Mouse (Mus musculus) midbrain, embryonic 12.5 days (tissue): Measurements from ENCODE around the gene C1ql1. TPM values are rescaled to one million over a fixed set of nuclear protein-coding genes. Genes with fewer than 3 reads are reported as not detected.

Experiments used
- ATAC-seq: fragments of 200-750 bp; cut with Nextera tagmentation; 2 replicates; pipeline ENCODE4 v1.8.0; 2017; ENCODE audit warnings: low read depth, moderate TSS enrichment, moderate library complexity; ENCODE audit not compliant: low FRiP score
- H3K27ac ChIP-seq: fragments of 300-500 bp; sonication (generic); replicated peaks from 2 replicates; pipeline ENCODE4 v1.5.1; 2016; ENCODE audit warnings: mild to moderate bottlenecking
- H3K27me3 ChIP-seq: fragments of 300-500 bp; sonication (generic); 2 replicates; pipeline ENCODE4 v1.6.1; 2016; ENCODE audit warnings: mild to moderate bottlenecking
- H3K36me3 ChIP-seq: fragments of 300-500 bp; sonication (generic); 2 replicates; pipeline ENCODE4 v1.6.1; 2016
- H3K4me1 ChIP-seq: fragments of 300-500 bp; sonication (generic); 2 replicates; pipeline ENCODE4 v1.6.1; 2016
- H3K4me2 ChIP-seq: fragments of 300-500 bp; sonication (generic); replicated peaks from 2 replicates; pipeline ENCODE4 v1.6.1; 2016; ENCODE audit warnings: mild to moderate bottlenecking, moderate library complexity
- H3K4me3 ChIP-seq: fragments of 300-500 bp; sonication (generic); 2 replicates; pipeline ENCODE4 v1.5.1; 2016; ENCODE audit warnings: mild to moderate bottlenecking
- H3K9ac ChIP-seq: fragments of 300-500 bp; sonication (generic); replicated peaks from 2 replicates; pipeline ENCODE4 v1.6.1; 2016; ENCODE audit warnings: mild to moderate bottlenecking, moderate library complexity
- H3K9me3 ChIP-seq: fragments of 300-500 bp; sonication (generic); 2 replicates; pipeline ENCODE4 v1.6.1; 2016; ENCODE audit warnings: mild to moderate bottlenecking
- WGBS: fragments of 180-500 bp; shearing (Covaris S2); methylation state at CpG from one replicate; pipeline ENCODE4 v1.1.7; 2016; 5-methylcytosine and 5-hydroxymethylcytosine counted together
- polyA plus RNA-seq: library from polyadenylated mRNA; unstranded; fragments of >200 nt; fragmentation: Nextera tagmentation; extraction: Ambion mirVana; gene quantifications from 2 replicates; pipeline ENCODE4 v1.2.1, GENCODE M21; 2016

The C1ql1 gene
- polyA plus RNA-seq, 1 experiment from 2014 or later: 15.3 TPM

DNA sequence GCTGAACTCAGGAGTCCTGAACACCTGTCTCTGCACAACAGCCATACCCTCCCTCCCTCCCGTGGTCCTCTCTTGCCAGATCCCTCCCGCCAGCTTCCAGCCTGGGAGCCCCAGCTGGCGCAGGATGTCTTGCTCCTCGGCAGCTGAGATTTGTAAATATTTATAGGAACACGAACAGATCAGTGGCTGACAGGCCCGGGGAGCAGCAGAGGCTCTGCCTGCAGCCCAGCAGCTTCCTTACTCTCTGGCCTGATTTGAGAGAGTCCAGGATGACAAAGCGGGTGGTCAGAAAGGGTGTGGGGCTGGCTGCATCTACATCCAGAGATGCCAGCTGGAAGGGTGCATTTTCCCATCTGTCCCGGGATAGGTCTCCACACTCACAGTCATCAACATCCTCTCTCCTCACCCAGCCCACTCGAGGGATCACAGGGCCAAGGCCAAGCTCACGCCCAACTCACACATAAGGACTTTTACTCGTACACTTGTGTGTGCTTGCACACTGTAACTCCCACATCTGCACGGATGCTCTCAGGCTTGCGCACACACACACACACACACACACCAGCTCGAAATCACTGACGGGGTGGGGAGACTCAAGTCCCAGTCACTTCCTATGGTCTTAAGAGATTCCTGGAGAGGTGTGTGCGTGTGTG, 10.6 kb upstream of the C1ql1 start:
- no peak overlapping the region for H3K4me3 ChIP-seq
- H3K9me3 ChIP-seq: no peaks in the 10 kb centered on the region
- peaks cover 37% of the 10 kb centered on the region for H3K4me1 ChIP-seq
- H3K36me3 ChIP-seq: no peaks in the 10 kb centered on the region
- H3K27ac ChIP-seq: peak overlapping the region; percentile 78
- no peak overlapping the region for H3K9ac ChIP-seq
- peaks cover 14% of the 10 kb centered on the region for H3K27me3 ChIP-seq
- 48% methylated on average over 16 of the region's 16 CpGs for WGBS
- no peak overlapping the region for H3K4me2 ChIP-seq
- ATAC-seq: peak; percentile 25; the same call in 1 of the 2 replicates

DNA sequence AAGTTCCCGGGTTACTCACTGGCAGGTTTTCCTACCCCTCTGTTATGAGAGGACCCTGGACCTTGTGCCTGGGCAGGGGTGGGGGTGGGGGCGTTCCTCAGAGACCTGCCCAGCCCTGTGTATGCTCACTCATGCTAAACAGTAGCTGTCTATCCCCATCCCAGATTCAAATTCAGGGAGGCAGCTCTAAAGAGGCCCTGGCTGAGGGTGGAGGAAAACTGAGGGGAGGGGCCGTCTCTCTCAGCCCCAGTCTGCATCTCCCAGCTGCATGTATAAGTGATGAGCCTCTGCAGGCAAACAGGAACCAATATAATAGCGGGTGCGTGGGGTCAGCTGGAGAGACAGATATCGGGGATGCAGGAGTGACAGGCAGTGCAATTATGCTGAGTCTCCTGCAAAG, 6.4 kb upstream of the C1ql1 start:
- H3K4me1 ChIP-seq: peaks cover 48% of the 10 kb centered on the region
- H3K9ac ChIP-seq: 0 out of 2 replicates have a peak overlapping the region, but pooled peaks have one; percentile 11
- no peaks in the 10 kb centered on the region for H3K36me3 ChIP-seq
- ATAC-seq: peak; percentile 84
- peak overlapping the region; percentile 80 for H3K27ac ChIP-seq
- H3K9me3 ChIP-seq: no peaks in the 10 kb centered on the region
- H3K4me3 ChIP-seq: no peak overlapping the region
- H3K4me2 ChIP-seq: peak overlapping the region; percentile 12
- 14% methylated on average over 6 of the region's 6 CpGs for WGBS
- peaks cover 53% of the 10 kb centered on the region for H3K27me3 ChIP-seq

DNA sequence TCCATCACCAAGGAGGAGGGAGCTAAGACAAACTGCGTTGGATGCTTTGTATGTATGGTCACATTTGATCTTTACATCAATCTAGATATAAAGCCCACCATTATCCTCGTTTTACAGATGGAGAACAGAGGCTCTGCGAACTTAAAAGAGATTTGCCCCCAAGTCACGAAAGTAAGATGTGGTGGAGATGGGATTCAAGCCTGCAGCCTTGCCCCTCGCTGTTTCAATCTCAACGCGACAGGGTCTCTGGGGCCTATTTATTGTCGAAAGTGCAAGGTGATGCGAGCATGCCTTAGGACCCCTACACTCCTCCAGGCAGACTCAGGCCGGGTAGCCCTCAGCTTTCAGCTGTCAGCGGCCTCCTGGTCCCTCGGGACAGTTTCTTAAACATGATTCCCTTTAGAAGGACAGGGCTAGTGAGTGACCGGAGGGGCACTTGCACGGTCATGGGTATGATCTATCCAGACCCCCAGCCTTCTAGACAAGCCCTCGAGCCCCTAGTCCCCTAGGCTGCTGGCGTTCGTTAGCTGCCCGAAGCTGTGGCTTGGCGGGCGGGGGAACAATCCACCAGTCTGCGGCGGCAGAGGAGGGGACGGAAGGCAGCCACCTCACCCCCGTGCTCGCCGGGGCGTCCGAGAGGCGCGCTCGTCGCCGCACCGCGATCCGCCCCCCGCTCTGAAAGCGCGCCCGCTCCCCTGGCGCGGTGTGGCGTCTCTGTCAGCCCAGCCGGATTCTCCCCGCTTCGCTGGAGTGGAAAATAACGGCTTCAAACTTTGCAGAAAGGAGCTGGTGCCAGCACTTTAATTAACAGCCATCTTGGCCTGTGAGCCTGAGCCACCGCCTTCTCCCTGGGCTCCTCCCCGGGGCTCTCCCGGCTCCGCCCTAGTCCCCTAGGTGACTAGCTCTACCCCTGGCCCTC, 1.8 kb upstream of the C1ql1 start:
- H3K36me3 ChIP-seq: no peaks in the 10 kb centered on the region
- WGBS: under 1% methylated on average over 51 of the region's 51 CpGs
- H3K4me1 ChIP-seq: peaks cover 57% of the 10 kb centered on the region
- ATAC-seq: no peak
- peaks cover 85% of the 10 kb centered on the region for H3K27me3 ChIP-seq
- H3K4me2 ChIP-seq: peak overlapping the region; percentile 66
- no peaks in the 10 kb centered on the region for H3K9me3 ChIP-seq
- H3K9ac ChIP-seq: peak overlapping the region; percentile 61
- H3K4me3 ChIP-seq: peak overlapping the region; percentile 44
- peak overlapping the region; percentile 54; the same call in 1 of the 2 replicates for H3K27ac ChIP-seq

DNA sequence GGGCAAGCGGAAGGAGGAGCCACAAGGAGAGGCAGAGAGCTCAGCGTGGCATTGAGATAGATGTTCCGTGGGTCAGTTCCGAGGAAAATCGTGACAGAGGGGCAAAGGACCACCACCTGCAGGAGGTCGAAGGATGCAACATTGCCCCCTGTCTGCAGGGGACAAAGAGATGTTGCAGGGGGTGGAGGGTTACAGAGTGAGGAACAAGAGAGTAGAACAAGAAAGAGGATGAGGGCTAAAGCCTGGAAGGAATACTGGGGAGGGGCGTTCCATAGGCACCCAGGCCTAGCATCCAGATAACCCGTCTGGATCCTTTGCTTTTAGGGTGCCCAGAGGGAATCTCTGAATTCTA, 480 bp upstream of the C1ql1 start:
- 4% methylated on average over 8 of the region's 8 CpGs for WGBS
- peak overlapping the region; percentile 62 for H3K4me2 ChIP-seq
- H3K9me3 ChIP-seq: no peaks in the 10 kb centered on the region
- H3K27me3 ChIP-seq: peaks cover 96% of the 10 kb centered on the region
- no peaks in the 10 kb centered on the region for H3K36me3 ChIP-seq
- H3K27ac ChIP-seq: no peak overlapping the region; the same call in 1 of the 2 replicates
- H3K4me3 ChIP-seq: peak overlapping the region; percentile 39
- ATAC-seq: no peak
- H3K4me1 ChIP-seq: peaks cover 47% of the 10 kb centered on the region
- no peak overlapping the region for H3K9ac ChIP-seq

DNA sequence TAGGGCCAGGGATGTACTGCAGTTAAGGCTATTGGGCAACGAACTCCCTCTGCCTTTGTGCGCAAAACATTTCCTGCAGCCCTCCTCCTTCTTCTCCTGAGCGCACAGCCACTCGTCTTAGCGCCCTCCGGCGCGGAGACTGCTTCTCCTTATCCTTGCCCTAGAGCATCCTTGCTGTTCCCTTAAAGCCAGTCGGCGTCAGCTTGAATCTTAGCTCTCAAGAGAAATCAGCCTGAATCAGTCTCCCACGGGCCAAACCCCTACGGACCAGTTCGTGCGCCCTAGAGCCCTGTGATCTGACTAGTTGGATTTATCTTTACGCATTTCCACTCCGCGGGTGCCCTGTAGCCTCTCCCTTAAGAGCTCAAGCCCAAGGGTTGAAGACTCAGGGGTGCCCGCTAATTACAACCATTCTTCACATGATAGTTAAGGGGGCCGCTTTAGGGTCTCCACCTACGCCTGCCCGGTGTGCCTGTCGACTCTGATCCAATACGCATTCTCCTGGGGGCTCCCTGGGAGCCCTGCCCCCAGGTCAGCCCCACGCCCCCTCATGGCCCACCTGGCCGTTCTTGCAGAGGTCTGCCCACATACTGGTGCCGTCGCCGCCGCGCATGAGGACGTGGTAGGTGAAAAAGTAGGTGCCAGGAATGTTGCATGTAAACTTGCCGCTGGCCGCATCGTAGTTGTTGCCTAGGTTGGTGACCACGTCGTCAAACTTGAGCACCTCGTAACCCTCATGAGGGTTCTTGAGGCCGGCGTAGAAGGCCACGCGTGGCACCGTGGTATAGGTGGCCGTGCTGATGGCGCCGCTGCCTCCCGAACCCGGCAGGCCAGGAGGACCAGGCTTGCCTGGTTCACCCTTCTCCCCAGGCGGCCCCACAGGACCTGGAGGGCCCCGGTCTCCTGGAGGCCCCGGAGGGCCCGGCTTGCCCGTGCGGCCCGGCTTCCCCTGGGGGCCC, 903 bp downstream of the C1ql1 start:
- ATAC-seq: 0 out of 2 replicates have a peak, but pooled peaks have one; percentile 5
- Histone ChIP-seq H3K4me1 (peaks cover 47% of the 10 kb centered on the region), H3K27ac (no peak overlapping the region; the same call in 1 of the 2 replicates), H3K27me3 (peaks cover 96% of the 10 kb centered on the region), H3K9ac (peak overlapping the region; percentile 46), H3K36me3 (no peaks in the 10 kb centered on the region), H3K4me2 (peak overlapping the region; percentile 62), H3K9me3 (no peaks in the 10 kb centered on the region), H3K4me3 (peak overlapping the region; percentile 39)
- WGBS: 2% methylated on average over 54 of the region's 54 CpGs

DNA sequence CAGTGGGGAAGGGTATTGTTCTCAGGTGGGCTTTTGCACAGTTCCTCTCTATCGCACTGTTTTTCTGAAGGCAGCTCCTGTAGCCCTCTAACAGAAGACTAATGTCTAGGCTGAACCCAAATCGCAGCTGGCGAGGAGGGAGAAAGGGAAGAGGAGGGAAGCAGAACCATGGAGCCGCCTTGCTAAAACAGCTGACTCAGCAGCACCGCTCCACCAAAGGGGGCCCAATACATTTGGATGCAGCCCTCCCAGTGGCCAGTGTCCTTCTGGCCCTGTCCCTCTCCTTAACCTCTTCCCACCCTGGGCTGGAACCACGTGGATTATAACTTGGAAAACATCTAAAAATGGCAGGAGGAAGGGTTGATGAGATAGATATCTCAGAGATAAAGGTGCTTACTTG, 5.3 kb downstream of the C1ql1 start:
- WGBS: 70% methylated on average over 6 of the region's 6 CpGs
- no peak overlapping the region for H3K9ac ChIP-seq
- H3K36me3 ChIP-seq: no peaks in the 10 kb centered on the region
- peaks cover 45% of the 10 kb centered on the region for H3K4me1 ChIP-seq
- ATAC-seq: no peak
- H3K4me2 ChIP-seq: no peak overlapping the region
- no peak overlapping the region for H3K4me3 ChIP-seq
- H3K9me3 ChIP-seq: no peaks in the 10 kb centered on the region
- peaks cover 76% of the 10 kb centered on the region for H3K27me3 ChIP-seq
- H3K27ac ChIP-seq: no peak overlapping the region

DNA sequence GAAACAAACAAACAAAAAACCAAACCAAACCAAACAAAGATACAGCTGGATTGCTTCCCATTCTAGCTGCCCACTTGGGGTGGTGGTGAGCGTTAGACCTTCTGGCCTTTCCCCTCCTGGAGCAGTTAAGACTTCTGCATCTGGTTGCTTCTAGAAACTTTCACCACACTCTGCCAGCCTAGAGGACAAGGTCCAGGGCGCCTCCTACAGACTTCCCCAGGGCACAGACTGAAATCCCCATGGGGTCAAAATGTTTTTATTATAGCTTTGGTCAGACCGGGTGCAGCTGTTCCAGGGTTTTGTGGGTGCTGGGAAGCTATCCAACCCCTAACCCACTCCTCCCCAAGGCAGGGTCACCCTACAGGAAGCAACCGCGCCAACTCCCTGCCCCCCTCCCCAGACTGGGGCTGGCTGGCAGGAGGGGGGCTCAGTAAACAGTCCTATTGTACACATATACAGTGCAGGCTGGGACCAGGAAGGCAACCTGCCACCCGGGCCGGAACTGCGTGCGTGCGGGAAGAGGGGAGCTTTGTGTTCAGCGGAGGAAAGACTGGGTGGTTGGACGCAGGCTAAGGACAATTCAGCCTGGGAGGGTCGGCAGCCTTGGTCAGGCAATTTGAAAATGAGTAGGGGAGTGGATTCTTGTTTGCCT, 7.3 kb downstream of the C1ql1 start:
- H3K27me3 ChIP-seq: peaks cover 58% of the 10 kb centered on the region
- H3K4me2 ChIP-seq: no peak overlapping the region
- peaks cover 30% of the 10 kb centered on the region for H3K4me1 ChIP-seq
- no peak overlapping the region for H3K27ac ChIP-seq
- no peak for ATAC-seq
- no peak overlapping the region for H3K9ac ChIP-seq
- no peaks in the 10 kb centered on the region for H3K36me3 ChIP-seq
- H3K9me3 ChIP-seq: no peaks in the 10 kb centered on the region
- 43% methylated on average over 13 of the region's 13 CpGs for WGBS
- H3K4me3 ChIP-seq: no peak overlapping the region

DNA sequence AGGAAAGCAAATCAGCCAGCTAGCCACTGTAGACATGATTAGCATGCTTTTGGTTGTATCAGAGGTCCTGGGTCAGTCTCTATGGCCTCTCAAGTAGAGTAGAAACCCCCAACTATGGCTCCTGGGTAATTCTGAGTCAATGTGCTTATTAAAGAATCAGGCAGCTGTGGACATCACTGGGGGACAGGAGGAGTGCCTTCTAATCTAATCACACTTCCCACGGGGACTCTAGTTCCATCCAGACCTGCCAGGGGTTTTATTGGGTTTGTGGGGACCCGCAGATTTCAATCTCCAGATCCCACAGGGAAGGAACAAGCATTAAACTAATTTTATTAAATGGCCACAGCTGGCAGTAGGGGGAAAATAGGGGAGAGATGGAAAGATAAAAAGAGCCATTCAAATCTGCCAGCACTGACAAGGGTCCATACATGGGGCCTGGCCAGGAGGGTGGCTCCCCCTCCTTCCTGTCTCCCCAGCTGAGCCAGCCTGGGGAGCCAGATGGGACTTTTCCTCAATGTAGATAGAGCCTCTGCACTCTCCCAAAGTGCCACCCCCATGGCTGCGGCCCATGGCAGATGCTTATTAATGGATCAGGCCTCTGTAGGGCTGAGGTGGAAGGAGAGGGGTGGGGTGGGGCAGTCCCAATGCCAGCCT, 8.8 kb downstream of the C1ql1 start:
- WGBS: 64% methylated on average over 3 of the region's 3 CpGs
- Histone ChIP-seq H3K4me3 (no peak overlapping the region), H3K4me1 (peaks cover 30% of the 10 kb centered on the region), H3K27ac (0 out of 2 replicates have a peak overlapping the region, but pooled peaks have one; percentile 32), H3K9ac (no peak overlapping the region), H3K4me2 (no peak overlapping the region), H3K9me3 (no peaks in the 10 kb centered on the region), H3K27me3 (peaks cover 43% of the 10 kb centered on the region), H3K36me3 (no peaks in the 10 kb centered on the region)
- no peak; the same call in 1 of the 2 replicates for ATAC-seq

DNA sequence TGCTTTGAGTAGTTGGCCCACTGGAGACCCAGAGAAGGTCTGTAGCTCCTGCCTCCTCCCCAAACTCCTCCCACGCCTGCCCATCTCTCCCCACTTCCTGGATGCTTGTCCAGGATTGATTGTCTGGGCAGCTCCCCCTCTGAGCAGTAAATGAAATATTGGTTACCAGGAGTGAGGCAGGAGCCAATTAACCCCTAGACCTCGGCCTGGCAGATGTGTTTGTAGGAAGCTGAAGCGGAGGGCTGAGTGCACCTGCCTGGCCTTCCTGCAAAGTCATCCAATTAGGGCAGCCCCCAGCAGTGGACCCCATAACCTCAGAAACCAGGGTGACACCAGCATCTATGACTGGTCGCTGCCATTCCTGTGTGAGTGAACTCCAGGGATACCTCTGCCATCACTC, 10.2 kb downstream of the C1ql1 start:
- H3K4me3 ChIP-seq: no peak overlapping the region
- no peak overlapping the region for H3K9ac ChIP-seq
- no peak overlapping the region for H3K27ac ChIP-seq
- H3K4me1 ChIP-seq: peaks cover 30% of the 10 kb centered on the region
- H3K36me3 ChIP-seq: no peaks in the 10 kb centered on the region
- H3K9me3 ChIP-seq: no peaks in the 10 kb centered on the region
- H3K4me2 ChIP-seq: no peak overlapping the region
- ATAC-seq: no peak
- 42% methylated on average over 4 of the region's 4 CpGs for WGBS
- peaks cover 33% of the 10 kb centered on the region for H3K27me3 ChIP-seq

DNA sequence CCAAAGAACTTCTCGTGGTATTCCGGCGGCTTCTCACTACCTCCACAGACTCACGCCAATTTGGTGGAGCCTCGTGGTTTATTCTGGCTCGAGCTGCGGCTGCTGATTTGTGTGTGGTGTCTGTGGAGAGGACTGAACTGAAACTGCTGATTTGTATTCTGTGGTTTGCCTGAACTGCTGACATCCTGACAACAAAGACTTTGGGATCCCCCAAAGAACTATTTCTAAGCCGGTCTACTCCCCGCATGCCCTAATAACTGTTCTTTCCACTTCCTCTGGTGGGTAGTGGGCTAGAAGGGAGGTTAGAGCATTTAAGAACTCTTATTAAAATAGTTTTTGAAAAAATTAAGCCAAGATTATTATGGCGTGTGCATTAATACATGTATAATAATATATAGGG, 15.8 kb downstream of the C1ql1 start:
- Histone ChIP-seq H3K9ac (no peak overlapping the region), H3K4me3 (no peak overlapping the region), H3K36me3 (no peaks in the 10 kb centered on the region), H3K27me3 (no peaks in the 10 kb centered on the region), H3K9me3 (no peaks in the 10 kb centered on the region), H3K4me1 (no peaks in the 10 kb centered on the region), H3K4me2 (no peak overlapping the region), H3K27ac (no peak overlapping the region)
- ATAC-seq: no peak
- 92% methylated on average over 10 of the region's 10 CpGs for WGBS

DNA sequence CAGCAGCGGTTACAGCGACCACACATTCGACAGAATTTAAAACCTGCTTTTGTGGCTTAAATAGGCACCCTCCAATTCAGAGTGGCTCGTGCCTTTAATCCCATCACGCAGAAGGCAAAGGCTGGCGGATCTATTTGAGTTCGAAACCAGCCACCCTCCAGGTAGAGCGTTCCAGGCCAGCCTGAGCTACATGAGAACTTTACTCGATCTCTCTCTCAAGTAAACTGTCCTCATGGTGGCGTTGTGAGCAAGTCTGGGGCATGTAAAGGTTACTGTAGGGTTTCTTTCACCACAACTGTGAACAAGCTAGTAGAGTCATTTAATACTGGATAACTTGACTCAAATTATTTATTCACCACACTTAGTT, 21.2 kb downstream of the C1ql1 start:
- Histone ChIP-seq H3K4me1 (peaks cover 30% of the 10 kb centered on the region), H3K27me3 (no peaks in the 10 kb centered on the region), H3K9me3 (no peaks in the 10 kb centered on the region), H3K4me3 (peak overlapping the region; percentile 75), H3K36me3 (peaks cover 18% of the 10 kb centered on the region; the same call in 1 of the 2 replicates), H3K4me2 (peak overlapping the region; percentile 70), H3K27ac (peak overlapping the region; percentile 93), H3K9ac (peak overlapping the region; percentile 53)
- no peak for ATAC-seq
- WGBS: 2% methylated on average over 10 of the region's 10 CpGs
